Mouse (Mus musculus) embryonic fibroblast, embryonic 13.5 days (primary cell): ENCODE results near the gene Ap1g1.

Experiments
- CTCF ChIP-seq: IDR thresholded peaks from 2 replicates; pipeline ENCODE4 v1.5.1; 2011; ENCODE audit warnings: mild to moderate bottlenecking, control low read depth, low read length, moderate library complexity, borderline replicate concordance; ENCODE audit not compliant: insufficient read depth
- POLR2A ChIP-seq: IDR thresholded peaks from 2 replicates; pipeline ENCODE4 v1.6.1; 2011; ENCODE audit warnings: low read depth, mild to moderate bottlenecking, control low read depth, low read length, moderate library complexity

GRCm38 (mm10) chr8:109823561-109823960 is 45.2 kb downstream of the Ap1g1 start:
- no peak for TF ChIP-seq CTCF
- TF ChIP-seq POLR2A: no peak
